Mouse (Mus musculus): ENCODE measurements around the gene Atp7b. TPM values are rescaled to one million over a fixed set of nuclear protein-coding genes. Genes with fewer than 3 reads are reported as not detected.

Gene Atp7b
- polyA plus RNA-seq, 1 experiment from 2014 or later = 1.2 TPM

- no peak for ATAC-seq (ENCODE audit: insufficient number of reproducible peaks, insufficient read depth, low FRiP score, low TSS enrichment)
- Histone ChIP-seq H3K27me3 (no peaks in the 10 kb centered on the region), H3K4me3 (no peak overlapping the region), H3K9me3 (no peaks in the 10 kb centered on the region), H3K9ac (no peak overlapping the region), H3K27ac (no peak overlapping the region), H3K4me1 (no peaks in the 10 kb centered on the region), H3K4me2 (replicated peaks) (no peak overlapping the region), H3K36me3 (no peaks in the 10 kb centered on the region)
- WGBS = 64% methylated on average over 1 of the region's 1 CpGs
Observed at GRCm38 (mm10) chr8:21966646-21967045, 93.5 kb downstream of the Atp7b start.

GRCm38 (mm10) chr8:21958414-21958813, 101.7 kb downstream of the Atp7b start, which contains the start of gene Fam90a1a:
TSS of gene Fam90a1a (plus strand) at chr8:21958714.
- Histone ChIP-seq H3K27ac (no peak within 1 kb of the TSS), H3K27me3 (no peaks in the 10 kb centered on the region), H3K9ac (no peak within 1 kb of the TSS), H3K4me3 (no peak within 1 kb of the TSS), H3K4me2 (replicated peaks) (no peak within 1 kb of the TSS), H3K36me3 (no peaks in the 10 kb centered on the region), H3K9me3 (no peaks in the 10 kb centered on the region), H3K4me1 (no peaks in the 10 kb centered on the region)
- no peak for ATAC-seq (ENCODE audit: insufficient number of reproducible peaks, insufficient read depth, low FRiP score, low TSS enrichment)
- WGBS = 85% methylated on average over 2 of the region's 2 CpGs

- Histone ChIP-seq H3K9me3 (no peaks in the 10 kb centered on the region), H3K4me1 (no peaks in the 10 kb centered on the region), H3K4me2 (replicated peaks) (no peak overlapping the region), H3K27ac (no peak overlapping the region), H3K36me3 (no peaks in the 10 kb centered on the region), H3K4me3 (no peak overlapping the region), H3K27me3 (no peaks in the 10 kb centered on the region), H3K9ac (no peak overlapping the region)
- no peak for ATAC-seq (ENCODE audit: insufficient number of reproducible peaks, insufficient read depth, low FRiP score, low TSS enrichment)
- WGBS = 88% methylated on average over 3 of the region's 3 CpGs
Observed at GRCm38 (mm10) chr8:21956336-21956735, 103.8 kb downstream of the Atp7b start.

GRCm38 (mm10) chr8:21955321-21955720, 104.8 kb downstream of the Atp7b start:
- Histone ChIP-seq H3K36me3 (no peaks in the 10 kb centered on the region), H3K4me1 (no peaks in the 10 kb centered on the region), H3K4me3 (no peak overlapping the region), H3K9me3 (no peaks in the 10 kb centered on the region), H3K4me2 (replicated peaks) (no peak overlapping the region), H3K27ac (no peak overlapping the region), H3K9ac (no peak overlapping the region), H3K27me3 (no peaks in the 10 kb centered on the region)
- ATAC-seq (ENCODE audit: insufficient number of reproducible peaks, insufficient read depth, low FRiP score, low TSS enrichment) = no peak
- WGBS = 5% methylated on average over 9 of the region's 9 CpGs

GRCm38 (mm10) chr8:21947311-21948017, 112.6 kb downstream of the Atp7b start:
- H3K9me3 ChIP-seq = no peaks in the 10 kb centered on the region
- no peak overlapping the region for H3K9ac ChIP-seq
- no peak overlapping the region for H3K27ac ChIP-seq
- H3K4me1 ChIP-seq = no peaks in the 10 kb centered on the region
- H3K4me3 ChIP-seq = no peak overlapping the region
- WGBS = 69% methylated on average over 9 of the region's 9 CpGs
- ATAC-seq (ENCODE audit: insufficient number of reproducible peaks, insufficient read depth, low FRiP score, low TSS enrichment) = no peak
- H3K4me2 ChIP-seq (replicated peaks) = no peak overlapping the region
- no peaks in the 10 kb centered on the region for H3K27me3 ChIP-seq
- H3K36me3 ChIP-seq = no peaks in the 10 kb centered on the region

GRCm38 (mm10) chr8:21946462-21946861, 113.6 kb downstream of the Atp7b start, which contains the start of gene Defb13:
TSS of gene Defb13 (plus strand) at chr8:21946762.
- 69% methylated on average over 6 of the region's 6 CpGs for WGBS
- H3K27ac ChIP-seq = no peak within 1 kb of the TSS
- no peaks in the 10 kb centered on the region for H3K4me1 ChIP-seq
- no peaks in the 10 kb centered on the region for H3K9me3 ChIP-seq
- ATAC-seq (ENCODE audit: insufficient number of reproducible peaks, insufficient read depth, low FRiP score, low TSS enrichment) = no peak
- H3K36me3 ChIP-seq = no peaks in the 10 kb centered on the region
- no peak within 1 kb of the TSS for H3K9ac ChIP-seq
- no peak within 1 kb of the TSS for H3K4me2 ChIP-seq (replicated peaks)
- H3K27me3 ChIP-seq = no peaks in the 10 kb centered on the region
- H3K4me3 ChIP-seq = no peak within 1 kb of the TSS

Other genes with a start within 250 kb of the Atp7b start
- gene Defb50, start 236.8 kb downstream of the Atp7b start, polyA plus RNA-seq (2016; fragmentation: Nextera tagmentation; extraction: Ambion mirVana) = not detected in 2 replicates
- not detected in 2 replicates for gene Defb2, start 220.4 kb downstream of the Atp7b start, polyA plus RNA-seq (2016; fragmentation: Nextera tagmentation; extraction: Ambion mirVana)
- gene Defb10, start 201.4 kb downstream of the Atp7b start, polyA plus RNA-seq (2016; fragmentation: Nextera tagmentation; extraction: Ambion mirVana) = not detected in 2 replicates
- gene Defb9, start 174.9 kb downstream of the Atp7b start, polyA plus RNA-seq (2016; fragmentation: Nextera tagmentation; extraction: Ambion mirVana) = not detected in 2 replicates
- gene Defb11, start 153.9 kb downstream of the Atp7b start, polyA plus RNA-seq (2016; fragmentation: Nextera tagmentation; extraction: Ambion mirVana) = not detected in 2 replicates
- gene Defb15, start 127.6 kb downstream of the Atp7b start, polyA plus RNA-seq (2016; fragmentation: Nextera tagmentation; extraction: Ambion mirVana) = not detected in 2 replicates
- gene Defb35, start 122.0 kb downstream of the Atp7b start, polyA plus RNA-seq (2016; fragmentation: Nextera tagmentation; extraction: Ambion mirVana) = not detected in 2 replicates
- gene Defb13, start 113.5 kb downstream of the Atp7b start, polyA plus RNA-seq (2016; fragmentation: Nextera tagmentation; extraction: Ambion mirVana) = not detected in 2 replicates
- gene Fam90a1a, start 101.6 kb downstream of the Atp7b start, polyA plus RNA-seq (2016; fragmentation: Nextera tagmentation; extraction: Ambion mirVana) = not detected in 2 replicates
- gene Ccdc70, start 90.5 kb downstream of the Atp7b start, polyA plus RNA-seq (2016; fragmentation: Nextera tagmentation; extraction: Ambion mirVana) = not detected in 2 replicates
- 44.4 and 46.5 TPM in 2 replicates for gene Alg11, start 416 bp upstream of the Atp7b start, polyA plus RNA-seq (2016; fragmentation: Nextera tagmentation; extraction: Ambion mirVana)
- 0.18 TPM in 1 of 2 replicates, not detected in the other for gene Nek5, start 64.7 kb upstream of the Atp7b start, polyA plus RNA-seq (2016; fragmentation: Nextera tagmentation; extraction: Ambion mirVana)
- 6.6 and 7.3 TPM in 2 replicates for gene Nek3, start 106.1 kb upstream of the Atp7b start, polyA plus RNA-seq (2016; fragmentation: Nextera tagmentation; extraction: Ambion mirVana)
- gene Ckap2, start 125.5 kb upstream of the Atp7b start, polyA plus RNA-seq (2016; fragmentation: Nextera tagmentation; extraction: Ambion mirVana) = 48.3 and 50.3 TPM in 2 replicates
- gene Vps36, start 132.5 kb upstream of the Atp7b start, polyA plus RNA-seq (2016; fragmentation: Nextera tagmentation; extraction: Ambion mirVana) = 36.4 and 37.4 TPM in 2 replicates
- gene Thsd1, start 167.0 kb upstream of the Atp7b start, polyA plus RNA-seq (2016; fragmentation: Nextera tagmentation; extraction: Ambion mirVana) = 10.6 and 11.5 TPM in 2 replicates
- gene Tpte, start 223.1 kb upstream of the Atp7b start, polyA plus RNA-seq (2016; fragmentation: Nextera tagmentation; extraction: Ambion mirVana) = not detected in 2 replicates